Mouse (Mus musculus) thymus, postnatal 4 days (tissue): ENCODE results near the gene Krr1.
A peak's percentile ranks its signal among the peaks of the same experiment; 100 is the strongest.

ENCODE experiments used
- DNase-seq: peaks from one replicate; pipeline ENCODE4 v3.0.0; 2021

Gene Krr1

DNA sequence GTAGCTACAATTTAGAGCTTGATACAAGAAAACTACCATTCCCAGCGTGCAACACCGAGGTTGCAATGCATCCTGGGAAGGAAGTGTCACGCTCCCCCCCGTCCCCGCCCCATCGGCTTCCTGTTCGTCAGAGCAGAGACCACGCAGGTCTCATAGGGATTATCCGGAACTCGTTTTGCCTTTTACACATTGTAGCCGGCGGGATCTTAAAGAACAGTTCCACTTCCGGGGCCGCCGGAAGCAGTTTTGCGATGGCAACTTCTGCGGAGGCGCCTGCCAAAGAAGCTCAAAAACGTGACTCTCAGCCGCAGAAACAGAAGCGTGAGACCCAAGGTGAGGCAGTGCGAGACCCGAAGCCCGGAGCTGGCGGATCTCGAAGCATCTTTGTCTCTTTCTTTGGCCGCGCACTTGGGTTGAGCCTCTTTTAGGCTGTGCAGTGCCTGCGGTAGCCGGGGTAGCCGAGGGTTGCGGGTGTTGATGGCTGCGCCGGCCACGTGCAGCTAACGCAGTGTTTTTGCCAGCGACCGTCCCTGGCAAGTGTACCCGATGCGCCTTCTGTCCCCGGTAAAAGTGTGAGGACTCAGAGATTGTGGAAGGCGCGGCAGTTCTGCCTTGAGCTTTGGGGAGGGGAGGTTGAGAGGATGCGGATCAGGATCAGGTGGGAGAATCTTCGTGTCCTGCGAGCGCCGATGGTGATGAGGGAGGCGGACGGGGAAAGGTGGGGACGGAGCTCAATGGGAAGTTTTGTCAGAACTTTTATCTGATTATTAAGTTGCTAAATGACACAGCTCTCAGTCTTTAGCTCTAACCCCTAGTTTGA is at the start of gene Krr1:
Gene Krr1 (plus strand): TSS at position 123 of the 820 bp plus-strand sequence.
- peak; percentile 84 for DNase-seq

GRCm38 (mm10) chr10:111923503-111924135 is 48.8 kb upstream of the Krr1 start:
- DNase-seq = no peak

DNA sequence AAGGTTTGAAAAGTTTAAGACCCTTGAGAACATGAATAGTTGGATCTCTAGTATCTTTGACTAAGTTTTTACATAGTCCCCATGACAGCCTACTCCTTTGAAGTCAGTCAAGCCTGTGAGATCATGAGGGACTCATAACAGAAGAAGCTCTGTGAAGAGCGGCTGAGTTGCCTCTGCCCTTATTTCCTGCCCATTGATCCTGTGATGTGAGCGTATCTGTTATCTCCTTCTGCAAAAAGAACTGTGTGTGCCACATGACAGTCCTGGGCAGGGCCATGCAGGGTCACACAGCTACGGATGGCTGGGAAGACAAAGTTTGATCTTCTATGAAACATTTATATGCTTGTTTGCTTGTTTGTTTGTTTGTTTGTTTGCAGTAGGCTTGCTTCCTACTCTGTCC is 48.3 kb upstream of the Krr1 start:
- DNase-seq = peak; percentile 26

GRCm38 (mm10) chr10:111924716-111925488 is 47.6 kb upstream of the Krr1 start:
- no peak for DNase-seq

- DNase-seq = peak; percentile 95
These were observed 47.0 kb upstream of the Krr1 start for GRCm38 (mm10) chr10:111925489-111925860.

DNA sequence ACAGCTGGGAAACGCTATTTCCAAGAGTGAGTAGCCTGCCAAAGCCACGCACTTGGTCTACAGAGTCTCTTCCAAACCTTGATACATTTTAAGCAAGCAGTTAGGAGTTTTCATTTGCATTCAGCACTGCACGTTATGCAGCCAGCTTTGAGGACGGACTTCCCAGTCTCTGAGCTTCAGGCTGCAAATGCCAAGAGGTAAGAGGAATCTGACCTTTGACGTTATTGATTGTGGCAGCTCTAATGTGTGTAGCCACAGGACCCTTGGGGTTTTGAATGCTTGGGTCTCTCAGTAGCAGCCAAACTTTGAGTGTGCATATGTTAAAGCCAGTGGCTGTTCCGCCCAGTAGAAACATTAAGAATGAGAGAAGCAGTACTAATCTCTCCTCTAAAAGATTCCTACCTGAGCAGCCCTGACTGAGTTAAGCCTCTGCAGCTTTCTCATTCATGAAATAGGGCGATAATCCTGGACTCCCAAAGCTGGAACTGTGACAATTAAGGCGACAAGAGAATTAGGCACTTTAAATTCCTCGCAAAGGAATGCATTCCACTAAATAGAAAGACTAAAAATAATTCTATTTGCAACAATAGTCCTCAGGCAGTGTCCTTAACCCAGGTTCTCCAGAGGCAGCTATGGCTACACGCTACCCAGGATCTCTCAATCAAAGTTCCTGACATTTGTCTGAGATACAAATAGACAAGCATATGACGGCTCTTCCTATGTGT is 39.7 kb upstream of the Krr1 start:
- no peak for DNase-seq

DNA sequence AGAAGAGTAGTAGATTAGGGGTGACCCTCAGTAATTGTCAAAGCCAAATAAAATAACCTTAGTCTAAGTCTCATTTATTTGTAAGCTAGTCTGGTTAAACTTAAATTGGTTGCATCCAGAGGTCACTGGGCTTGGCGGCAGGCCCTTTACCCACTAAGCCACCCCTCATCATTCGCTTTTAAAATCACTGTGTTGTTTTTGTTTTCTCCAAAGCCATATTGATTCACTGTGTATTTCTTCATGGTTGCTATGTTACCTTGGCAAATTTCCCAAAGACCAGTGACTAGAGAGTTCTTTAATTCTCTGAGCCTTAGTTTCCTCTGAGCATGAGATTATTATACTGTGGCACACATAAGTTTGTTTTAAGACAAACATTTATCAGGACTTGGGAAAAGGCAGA is 37.3 kb upstream of the Krr1 start:
- DNase-seq = no peak

- no peak for DNase-seq
These were observed 36.4 kb upstream of the Krr1 start for GRCm38 (mm10) chr10:111936021-111936420.

DNA sequence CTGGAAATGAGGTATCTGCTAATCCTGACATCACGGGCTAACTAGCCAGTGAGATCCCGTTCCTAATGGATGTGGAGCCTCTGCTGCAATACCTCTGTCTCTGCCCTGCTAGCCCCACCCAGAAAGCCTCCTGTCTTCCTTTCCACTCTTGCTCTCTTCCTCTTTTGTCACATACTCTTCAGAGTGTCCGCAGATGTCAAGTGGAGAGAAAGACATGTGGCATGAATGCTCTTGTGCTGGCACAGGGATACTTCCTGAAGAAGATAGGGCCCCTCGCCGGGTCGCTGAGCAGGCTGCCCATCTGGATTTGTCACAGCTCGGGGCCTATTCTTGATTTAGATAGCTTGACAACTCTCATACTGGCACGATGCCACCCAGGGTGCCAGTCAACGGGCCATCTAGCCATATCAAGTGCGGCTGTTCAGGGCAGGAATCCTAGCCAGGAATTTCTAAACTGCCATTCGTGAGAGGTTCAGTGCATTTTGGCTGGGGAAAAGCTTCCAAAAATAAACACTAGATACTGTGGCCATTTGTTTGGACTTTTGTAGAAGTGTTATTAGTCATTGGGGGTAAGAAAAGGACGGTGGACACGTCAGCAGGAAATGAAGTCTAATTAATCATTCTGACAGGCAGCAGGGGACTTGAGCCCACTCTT is 35.8 kb upstream of the Krr1 start:
- no peak for DNase-seq

- DNase-seq = no peak
These were observed 35.3 kb upstream of the Krr1 start for GRCm38 (mm10) chr10:111937146-111937534.

- no peak for DNase-seq
These were observed 29.4 kb upstream of the Krr1 start for GRCm38 (mm10) chr10:111943026-111943425.

- DNase-seq = no peak
These were observed 26.9 kb upstream of the Krr1 start for GRCm38 (mm10) chr10:111945563-111945962.

GRCm38 (mm10) chr10:111948041-111948440 is 24.4 kb upstream of the Krr1 start:
- DNase-seq = no peak

DNA sequence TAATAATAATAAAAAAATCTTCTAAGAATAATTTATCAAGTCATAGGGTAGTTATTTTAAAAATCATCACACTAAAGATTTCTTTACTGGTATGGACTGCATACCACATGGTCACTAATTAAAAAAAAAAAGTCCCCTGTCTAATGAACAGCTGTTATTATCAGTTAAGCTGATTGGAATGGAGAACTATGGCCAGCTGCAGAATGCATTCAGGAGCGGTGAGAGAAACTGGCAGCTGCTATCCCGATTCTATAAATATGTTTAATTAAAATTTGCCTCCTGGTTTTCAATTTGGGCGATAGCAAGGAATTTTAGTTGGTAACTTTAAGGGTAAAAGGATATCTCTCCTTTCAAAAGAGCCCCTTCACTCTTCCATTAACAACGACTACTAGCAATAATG is 23.5 kb upstream of the Krr1 start:
- DNase-seq = no peak

DNA sequence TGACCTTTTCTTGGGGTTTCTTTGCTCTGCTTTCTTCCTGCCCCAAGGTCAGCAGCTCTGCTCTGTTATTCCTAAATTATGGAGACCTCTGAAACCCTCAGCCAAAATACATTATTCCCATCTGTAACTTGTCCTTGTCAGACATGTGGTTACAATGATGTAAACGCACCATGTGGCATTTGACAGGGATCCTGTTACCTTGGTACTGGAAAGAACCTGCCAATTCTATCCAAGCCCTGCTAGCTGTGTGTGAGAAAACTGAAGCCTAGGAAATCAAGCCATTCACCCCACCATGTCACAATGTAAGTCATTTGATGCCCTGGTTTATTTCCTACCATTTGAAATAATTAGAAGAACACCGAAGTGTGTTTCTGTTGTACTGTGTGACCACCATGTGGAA is 16.6 kb upstream of the Krr1 start:
- DNase-seq = no peak

DNA sequence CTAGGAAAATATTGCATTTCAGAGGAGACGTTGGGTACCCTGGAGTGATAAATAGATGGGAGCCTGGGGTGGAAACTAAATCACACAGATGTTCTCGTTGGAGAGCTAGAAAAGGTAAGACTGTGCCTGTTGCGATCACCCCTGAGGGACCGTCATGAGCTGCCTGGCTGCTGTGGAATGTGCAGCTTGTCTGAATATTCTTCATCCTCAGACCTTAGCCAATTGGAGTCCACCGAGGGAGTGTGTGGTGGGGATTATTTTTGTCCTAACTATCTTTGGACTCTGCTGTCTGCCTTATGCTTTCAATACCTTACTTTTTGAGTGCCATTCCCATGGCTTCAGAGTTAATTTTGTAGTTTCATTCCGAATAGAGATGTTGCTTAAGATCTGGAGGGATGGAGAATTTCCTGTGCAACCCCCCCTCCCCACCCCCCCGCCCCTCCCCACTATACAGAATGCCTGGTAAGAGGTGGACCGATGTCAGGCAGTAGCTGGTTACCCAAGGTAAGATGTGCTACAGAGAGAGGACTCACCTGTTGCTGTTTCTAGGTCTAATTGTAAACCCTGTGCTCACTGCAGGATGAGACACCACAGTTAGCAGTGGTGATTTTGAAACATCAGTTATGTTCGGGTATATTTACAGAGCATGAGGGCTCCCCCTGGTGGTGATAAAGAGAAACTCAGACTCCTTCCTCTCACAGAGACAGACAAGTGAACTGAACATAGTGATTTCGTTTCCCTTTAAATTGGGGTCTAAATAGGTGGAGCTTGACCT is 15.0 kb upstream of the Krr1 start:
- DNase-seq = peak; percentile 59

DNA sequence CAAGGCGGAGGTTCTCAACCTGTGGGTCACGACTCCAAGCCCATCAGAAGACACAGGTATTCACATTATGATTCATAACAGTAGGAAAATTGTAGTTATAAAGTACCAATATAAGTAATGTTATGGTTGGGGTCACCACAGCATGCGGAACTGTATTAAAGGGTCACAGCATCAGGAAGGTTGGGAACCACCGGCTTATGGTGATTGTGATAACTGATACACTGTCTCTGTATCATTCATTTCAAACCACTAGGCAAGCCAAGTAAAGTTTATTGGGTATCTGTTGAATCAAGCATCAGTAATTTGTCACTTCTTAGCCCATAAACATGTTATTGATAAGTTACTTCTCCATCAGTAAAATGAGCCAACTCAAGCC is 14.4 kb upstream of the Krr1 start:
- no peak for DNase-seq

DNA sequence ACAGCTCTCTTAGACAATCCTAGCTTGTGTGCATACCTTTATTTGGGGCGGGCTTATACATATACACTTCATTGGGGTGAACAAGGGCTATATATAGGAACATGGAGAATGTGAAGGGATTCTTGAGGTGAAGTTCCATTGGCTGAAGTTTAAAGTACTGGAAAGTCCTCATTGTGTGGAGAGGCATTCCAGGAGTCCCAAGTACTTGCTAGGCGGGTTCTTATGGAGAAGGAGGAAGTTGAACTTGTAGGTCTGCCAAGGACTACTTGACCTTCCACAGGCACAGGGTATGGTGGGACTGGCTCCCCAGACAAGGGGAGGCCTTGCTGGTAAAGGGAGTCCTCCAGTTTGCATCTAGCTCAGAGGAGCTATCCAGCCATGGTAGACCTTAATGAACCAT is 13.1 kb upstream of the Krr1 start:
- DNase-seq = no peak

DNA sequence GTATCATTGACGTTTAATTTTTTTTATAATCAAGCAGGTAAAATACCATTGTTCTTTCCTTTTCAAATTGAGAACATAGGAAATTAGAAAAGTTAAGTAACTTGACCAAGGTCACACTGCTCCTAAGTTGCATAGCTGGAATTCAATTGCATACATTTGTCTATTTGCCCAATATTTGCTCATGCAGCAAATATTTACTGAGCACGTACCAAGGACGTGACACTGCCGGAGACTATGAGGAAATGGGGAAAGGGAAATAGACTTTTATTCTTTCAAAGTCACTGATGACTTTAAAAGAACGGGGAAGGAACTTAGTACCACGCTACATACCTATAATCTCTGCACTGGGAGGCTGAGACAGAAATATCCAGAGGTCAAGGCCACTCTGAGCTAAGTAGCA is 12.0 kb upstream of the Krr1 start:
- DNase-seq = no peak

GRCm38 (mm10) chr10:111966394-111966793 is 6.1 kb upstream of the Krr1 start:
- DNase-seq = no peak

GRCm38 (mm10) chr10:111971929-111972328 is 535 bp upstream of the Krr1 start:
- DNase-seq = no peak

GRCm38 (mm10) chr10:111977584-111977983 is 5.1 kb downstream of the Krr1 start:
- peak; percentile 70 for DNase-seq
